Comparison of ENCODE assay signal across 24 mouse cellular contexts in genomic region chr1:173212092-173212491, GRCm38 (mm10). TPM values are rescaled to one million over a fixed set of nuclear protein-coding genes. Genes with fewer than 3 reads are reported as not detected.
"Had no signal": no experiment of that assay in that cellular context is flagged by ENCODE, and none has a peak within 500 bp of the region (broad histone marks: within the 10 kb centered on the region; RNA-seq: fewer than 3 reads in every experiment).

Olfr1404 (plus strand) TSS chr1:173212392.

- H3K9me3 ChIP-seq: neural tube, embryonic 13.5 days; neural tube, embryonic 15.5 days; stomach, embryonic 15.5 days had no signal

- H3K36me3 ChIP-seq: neural tube, embryonic 13.5 days; neural tube, embryonic 15.5 days; stomach, embryonic 15.5 days had no signal

- H3K4me1 ChIP-seq: neural tube, embryonic 13.5 days; neural tube, embryonic 15.5 days; stomach, embryonic 15.5 days had no signal

- H3K27ac ChIP-seq: neural tube, embryonic 13.5 days; neural tube, embryonic 15.5 days; stomach, embryonic 15.5 days; stomach, postnatal 0 days had no signal

- H3K4me3 ChIP-seq: neural tube, embryonic 13.5 days; neural tube, embryonic 15.5 days; stomach, embryonic 15.5 days had no signal

- H3K4me2 ChIP-seq: neural tube, embryonic 13.5 days; neural tube, embryonic 15.5 days; stomach, embryonic 15.5 days had no signal

- DNase-seq: retina, postnatal 1 day; right cerebral cortex, adult 18-20 months; right cerebral cortex, postnatal 14 days; right cerebral cortex, postnatal 25 days; right cerebral cortex, postnatal 4 days; spleen, adult 18-20 months; thymus, adult 18-20 months; thymus, adult 2 months; thymus, postnatal 14 days; thymus, postnatal 25 days; thymus, postnatal 36 days; thymus, postnatal 4 days had no signal

- H3K9ac ChIP-seq: neural tube, embryonic 13.5 days; neural tube, embryonic 15.5 days; stomach, embryonic 15.5 days had no signal

- H3K27me3 ChIP-seq: neural tube, embryonic 13.5 days; neural tube, embryonic 15.5 days; stomach, embryonic 15.5 days had no signal

RNA-seq across cellular contexts. Expression of gene Olfr1404, which starts in this region (rescaled TPM):
- polyA plus RNA-seq: neural tube, embryonic 13.5 days; neural tube, embryonic 14.5 days; neural tube, embryonic 15.5 days; small intestine, adult 2 months; spleen, adult 2 months; stomach, embryonic 14.5 days; stomach, embryonic 15.5 days; stomach, embryonic 16.5 days; stomach, postnatal 0 days; testis, adult 2 months; thymus, adult 2 months; thymus, postnatal 0 days; urinary bladder, adult 2 months had no signal
